Mouse (Mus musculus) limb, embryonic 12.5 days (tissue): Measurements from ENCODE around the gene Lpin1. TPM values are rescaled to one million over a fixed set of nuclear protein-coding genes. Genes with fewer than 3 reads are reported as not detected.

Experiments used
- ATAC-seq: fragments of 200-750 bp; cut with Nextera tagmentation; 2 replicates; pipeline ENCODE4 v1.8.0; 2017; ENCODE audit warnings: low read depth, moderate TSS enrichment; ENCODE audit not compliant: insufficient number of reproducible peaks, insufficient read depth, low FRiP score, low TSS enrichment
- H3K27ac ChIP-seq: fragments of 300-500 bp; sonication (generic); 2 replicates; pipeline ENCODE4 v1.5.1; 2016; ENCODE audit warnings: mild to moderate bottlenecking, moderate library complexity
- H3K27me3 ChIP-seq: fragments of 300-500 bp; sonication (generic); 2 replicates; pipeline ENCODE4 v1.6.1; 2016; ENCODE audit warnings: mild to moderate bottlenecking, moderate library complexity
- H3K36me3 ChIP-seq: fragments of 300-500 bp; sonication (generic); 2 replicates; pipeline ENCODE4 v1.6.1; 2016; ENCODE audit warnings: mild to moderate bottlenecking, moderate library complexity
- H3K4me1 ChIP-seq: fragments of 300-500 bp; sonication (generic); replicated peaks from 2 replicates; pipeline ENCODE4 v1.6.1; 2016
- H3K4me2 ChIP-seq: fragments of 300-500 bp; sonication (generic); 2 replicates; pipeline ENCODE4 v1.6.1; 2016; ENCODE audit warnings: mild to moderate bottlenecking, moderate library complexity
- H3K4me3 ChIP-seq: fragments of 300-500 bp; sonication (generic); replicated peaks from 2 replicates; pipeline ENCODE4 v1.5.1; 2016; ENCODE audit warnings: mild to moderate bottlenecking
- H3K9ac ChIP-seq: fragments of 300-500 bp; sonication (generic); replicated peaks from 2 replicates; pipeline ENCODE4 v1.6.1; 2016; ENCODE audit warnings: mild to moderate bottlenecking, moderate library complexity
- H3K9me3 ChIP-seq: fragments of 300-500 bp; sonication (generic); 2 replicates; pipeline ENCODE4 v1.6.1; 2016; ENCODE audit warnings: mild to moderate bottlenecking, moderate library complexity
- WGBS: fragments of 180-500 bp; shearing (Covaris S2); methylation state at CpG from one replicate; pipeline ENCODE4 v1.1.7; 2016; 5-methylcytosine and 5-hydroxymethylcytosine counted together
- polyA plus RNA-seq: library from polyadenylated mRNA; unstranded; fragments of >200 nt; fragmentation: Nextera tagmentation; extraction: Ambion mirVana; gene quantifications from 2 replicates; pipeline ENCODE4 v1.2.1, GENCODE M21; 2016

Lpin1 gene
- polyA plus RNA-seq: 6.5 and 6.7 TPM in 2 replicates

DNA sequence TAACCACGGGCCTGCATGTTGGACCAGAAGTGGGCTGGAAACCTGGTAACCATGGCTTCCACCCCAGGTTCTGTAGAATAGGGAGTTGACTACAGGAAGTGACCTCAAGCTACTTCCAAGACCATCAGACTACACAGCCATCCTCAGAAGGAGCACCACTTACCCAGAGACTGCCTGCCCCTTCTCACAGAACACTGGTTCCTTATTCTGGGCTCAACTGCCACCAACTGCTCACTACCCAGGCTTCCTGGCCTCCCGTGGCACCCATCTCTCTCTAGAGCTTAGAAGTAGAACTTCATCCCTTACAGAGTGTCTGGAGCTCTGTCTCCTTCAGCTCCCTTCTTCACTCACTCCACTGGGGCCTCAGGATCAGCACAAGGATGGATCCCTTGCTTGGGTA, at the start of gene Lpin1:
TSS of gene Lpin1 (minus strand) at position 31 of the 400 bp plus-strand sequence.
- 80% methylated on average over 2 of the region's 2 CpGs for WGBS
- Histone ChIP-seq H3K27ac (no peak within 1 kb of the TSS), H3K4me1 (no peaks in the 10 kb centered on the region), H3K9me3 (0 out of 2 replicates have a peak, but pooled peaks cover 6% of the 10 kb centered on the region), H3K4me3 (no peak within 1 kb of the TSS), H3K4me2 (no peak within 1 kb of the TSS), H3K36me3 (no peaks in the 10 kb centered on the region), H3K9ac (no peak within 1 kb of the TSS), H3K27me3 (no peaks in the 10 kb centered on the region)
- ATAC-seq: no peak

DNA sequence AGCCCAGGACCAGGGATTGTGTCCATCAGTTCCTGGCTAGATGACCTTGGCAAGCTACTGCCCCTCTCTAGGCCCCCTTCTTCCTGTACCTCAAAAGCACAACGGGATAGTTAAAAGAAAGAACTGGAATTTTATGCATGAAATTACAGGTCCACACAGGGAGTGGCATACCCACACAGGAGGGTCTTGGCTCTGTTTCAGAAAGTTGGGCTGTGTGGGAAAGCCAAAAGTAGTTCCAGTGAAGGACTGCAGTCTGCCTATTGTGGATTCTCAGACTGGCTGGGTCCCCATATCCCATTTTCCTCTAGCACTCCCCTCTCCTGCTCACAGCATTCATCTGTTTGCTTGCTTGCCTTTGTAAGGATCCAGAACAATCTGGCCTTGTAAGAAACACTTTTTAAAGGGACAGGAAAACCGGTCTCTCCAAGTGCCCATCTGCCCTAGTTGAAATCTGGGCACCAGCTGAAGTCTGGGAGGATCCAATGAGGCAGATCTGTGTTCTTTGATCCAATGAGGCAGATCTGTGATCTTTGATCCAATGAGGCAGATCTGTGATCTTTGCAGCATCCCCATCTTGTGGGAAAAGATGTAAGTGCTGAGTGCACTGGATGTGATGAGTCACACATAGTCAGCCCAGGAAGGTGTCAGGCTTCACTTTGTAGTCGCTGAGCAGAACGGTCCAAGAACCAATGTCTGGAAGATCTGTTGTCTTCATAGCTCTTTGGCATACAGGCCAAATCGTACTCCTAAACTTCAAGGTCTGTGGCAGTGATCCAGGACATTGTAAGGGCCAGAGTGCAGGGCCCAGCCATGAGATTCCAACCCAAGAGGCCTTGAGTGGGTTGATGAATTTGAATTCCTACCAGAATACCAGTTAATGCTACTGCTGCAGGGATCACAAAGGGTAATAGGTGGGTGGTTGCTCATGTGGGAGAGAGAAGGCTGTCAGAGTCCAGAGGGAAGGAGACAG, 46.4 kb upstream of the Lpin1 start:
- no peak for ATAC-seq
- peaks cover 4% of the 10 kb centered on the region for H3K4me1 ChIP-seq
- 75% methylated on average over 5 of the region's 5 CpGs for WGBS

DNA sequence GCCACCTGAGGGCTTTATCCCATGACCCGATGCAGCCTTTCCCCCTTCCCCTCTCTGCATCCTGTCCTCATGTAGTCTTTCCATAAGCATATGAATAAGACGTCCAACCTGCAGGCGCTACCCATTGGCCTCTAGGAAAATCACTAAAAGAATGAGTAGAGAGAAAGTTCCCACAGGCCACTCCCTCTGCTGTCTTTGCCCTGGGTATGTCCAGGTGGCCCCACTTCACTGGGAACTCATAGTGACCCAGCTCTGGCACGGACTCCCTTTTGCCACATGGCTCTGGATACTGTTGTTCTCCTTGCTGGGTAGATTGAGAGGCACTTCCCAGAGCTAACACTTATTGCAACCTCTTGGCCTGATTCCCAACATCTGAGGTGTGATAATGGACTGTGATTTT, 44.8 kb upstream of the Lpin1 start:
- H3K27ac ChIP-seq: no peak overlapping the region
- WGBS: 79% methylated on average over 4 of the region's 4 CpGs
- no peak for ATAC-seq
- H3K27me3 ChIP-seq: peaks cover 58% of the 10 kb centered on the region
- peaks cover 4% of the 10 kb centered on the region for H3K4me1 ChIP-seq
- no peaks in the 10 kb centered on the region for H3K36me3 ChIP-seq
- H3K4me2 ChIP-seq: no peak overlapping the region
- H3K4me3 ChIP-seq: no peak overlapping the region
- no peak overlapping the region for H3K9ac ChIP-seq
- H3K9me3 ChIP-seq: no peaks in the 10 kb centered on the region

More for the DNA sequence above, 46.4 kb upstream of the Lpin1 start:
- H3K9me3 ChIP-seq: no peaks in the 10 kb centered on the region
- no peak overlapping the region for H3K27ac ChIP-seq
- peaks cover 50% of the 10 kb centered on the region for H3K27me3 ChIP-seq
- no peak overlapping the region for H3K4me2 ChIP-seq
- H3K9ac ChIP-seq: no peak overlapping the region
- H3K36me3 ChIP-seq: no peaks in the 10 kb centered on the region
- H3K4me3 ChIP-seq: no peak overlapping the region

DNA sequence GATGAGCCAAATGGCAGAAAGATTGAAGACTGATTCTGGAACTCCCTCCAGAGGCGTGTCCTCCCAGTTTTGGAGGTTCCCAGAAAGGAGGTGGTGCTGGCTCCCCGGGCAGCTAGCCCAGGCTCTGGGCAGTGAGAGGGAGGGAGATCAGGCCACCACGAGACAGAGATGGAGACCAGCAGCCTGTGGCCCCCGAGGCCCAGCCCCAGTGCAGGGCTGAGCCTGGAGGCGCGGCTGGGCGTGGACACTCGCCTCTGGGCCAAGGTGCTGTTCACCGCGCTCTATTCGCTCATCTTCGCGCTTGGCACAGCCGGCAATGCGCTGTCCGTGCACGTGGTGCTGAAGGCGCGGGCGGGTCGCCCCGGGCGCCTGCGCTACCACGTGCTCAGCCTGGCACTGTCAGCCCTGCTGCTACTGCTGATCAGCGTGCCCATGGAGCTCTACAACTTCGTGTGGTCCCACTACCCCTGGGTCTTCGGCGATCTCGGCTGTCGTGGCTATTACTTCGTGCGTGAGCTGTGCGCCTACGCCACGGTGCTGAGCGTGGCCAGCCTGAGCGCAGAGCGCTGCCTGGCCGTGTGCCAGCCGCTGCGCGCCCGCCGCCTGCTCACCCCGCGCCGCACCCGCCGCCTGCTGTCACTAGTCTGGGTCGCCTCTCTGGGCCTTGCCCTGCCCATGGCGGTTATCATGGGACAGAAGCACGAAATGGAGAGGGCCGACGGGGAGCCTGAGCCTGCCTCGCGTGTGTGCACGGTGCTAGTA, 42.7 kb upstream of the Lpin1 start, which contains the start of gene Ntsr2:
TSS of gene Ntsr2 (plus strand) at position 51 of the 762 bp plus-strand sequence.
- H3K9me3 ChIP-seq: no peaks in the 10 kb centered on the region
- ATAC-seq: peak; percentile 49; the same call in 1 of the 2 replicates
- WGBS: 5% methylated on average over 57 of the region's 58 CpGs

DNA sequence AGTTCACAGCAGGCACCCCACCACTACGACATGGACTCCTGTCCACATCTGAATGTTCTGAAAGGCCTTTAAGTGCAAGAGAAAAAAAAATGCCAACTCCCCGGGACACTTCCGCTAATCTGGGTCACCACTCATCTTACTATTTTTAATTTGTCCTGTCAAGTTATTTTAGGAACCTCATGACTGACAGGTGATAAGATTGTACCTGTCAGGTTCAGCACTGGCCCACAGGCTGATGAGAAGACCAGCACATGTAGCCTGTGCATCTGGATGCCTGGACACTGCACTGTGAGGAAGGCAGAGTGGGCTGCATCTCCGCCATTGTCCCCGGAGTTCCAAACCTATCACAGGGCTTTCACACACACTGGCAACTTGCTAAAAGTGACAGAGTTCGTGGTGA, 39.1 kb upstream of the Lpin1 start:
- Histone ChIP-seq H3K9ac (no peak overlapping the region), H3K27me3 (peaks cover 34% of the 10 kb centered on the region), H3K4me1 (peaks cover 4% of the 10 kb centered on the region), H3K4me2 (no peak overlapping the region), H3K27ac (no peak overlapping the region), H3K36me3 (no peaks in the 10 kb centered on the region), H3K4me3 (no peak overlapping the region), H3K9me3 (no peaks in the 10 kb centered on the region)
- WGBS: 81% methylated on average over 6 of the region's 6 CpGs
- ATAC-seq: no peak

More for the DNA sequence above, 42.7 kb upstream of the Lpin1 start, which contains the start of gene Ntsr2:
- Histone ChIP-seq H3K4me1 (peaks cover 4% of the 10 kb centered on the region), H3K36me3 (no peaks in the 10 kb centered on the region), H3K4me2 (peak within 1 kb of the TSS; percentile 58), H3K4me3 (peak within 1 kb of the TSS; percentile 30), H3K9ac (no peak within 1 kb of the TSS), H3K27me3 (peaks cover 56% of the 10 kb centered on the region), H3K27ac (no peak within 1 kb of the TSS)

DNA sequence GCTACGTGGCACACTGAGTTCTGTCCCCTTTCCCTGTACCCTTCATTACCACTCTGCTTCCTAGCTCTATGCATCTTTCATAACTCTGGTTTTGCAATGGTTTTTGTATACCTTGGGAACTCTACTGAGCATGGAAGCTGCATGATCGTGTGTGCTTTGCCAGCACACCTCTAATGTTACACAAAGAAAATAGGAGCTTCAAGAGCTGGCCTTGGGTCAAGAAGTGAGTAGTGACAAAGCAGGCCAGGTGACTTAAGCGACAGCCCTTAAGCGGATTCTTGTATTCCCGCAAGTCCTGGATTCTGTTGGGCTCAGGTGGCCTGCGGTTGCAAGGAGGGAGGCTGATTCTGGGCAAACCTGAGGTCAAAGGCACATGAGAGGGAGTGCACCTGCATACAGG, 37.5 kb upstream of the Lpin1 start:
- no peak overlapping the region for H3K4me3 ChIP-seq
- no peak overlapping the region for H3K4me2 ChIP-seq
- H3K9ac ChIP-seq: no peak overlapping the region
- no peaks in the 10 kb centered on the region for H3K9me3 ChIP-seq
- H3K4me1 ChIP-seq: peaks cover 3% of the 10 kb centered on the region; the same call in 1 of the 2 replicates
- no peak for ATAC-seq
- H3K27ac ChIP-seq: no peak overlapping the region
- WGBS: 90% methylated on average over 6 of the region's 6 CpGs
- H3K36me3 ChIP-seq: no peaks in the 10 kb centered on the region
- peaks cover 19% of the 10 kb centered on the region for H3K27me3 ChIP-seq

DNA sequence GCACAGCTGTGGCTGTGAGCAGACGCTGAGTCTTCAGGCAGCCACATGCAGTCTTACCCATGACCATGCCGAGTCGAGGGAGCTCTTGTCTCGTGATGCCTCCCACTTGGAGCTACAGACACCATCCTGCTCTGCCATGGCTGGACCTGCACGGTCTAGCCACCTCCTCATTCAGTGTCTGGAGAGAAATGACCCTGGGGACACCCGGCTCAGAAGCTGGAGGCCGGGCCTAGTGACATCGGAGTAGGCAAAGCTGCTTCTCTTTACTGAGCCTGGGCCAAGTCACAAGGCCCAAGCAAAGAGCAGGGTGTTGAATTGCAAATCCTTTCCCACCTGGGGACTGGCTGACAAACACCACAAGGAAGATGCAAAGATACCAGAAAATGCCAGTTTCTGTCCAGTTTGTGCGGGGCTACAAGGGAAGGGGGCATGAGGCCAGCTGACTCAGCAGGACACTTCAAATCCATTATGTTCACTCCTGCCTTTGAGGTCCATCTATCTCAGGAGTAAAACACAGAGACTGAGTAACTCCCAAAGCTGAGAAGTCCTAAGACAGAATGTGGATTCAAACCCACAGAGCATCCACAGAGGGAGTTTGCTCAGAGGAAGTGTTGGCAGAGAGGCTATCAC, 36.1 kb upstream of the Lpin1 start:
- WGBS: 50% methylated on average over 9 of the region's 9 CpGs
- Histone ChIP-seq H3K27me3 (peaks cover 5% of the 10 kb centered on the region; the same call in 1 of the 2 replicates), H3K36me3 (no peaks in the 10 kb centered on the region), H3K27ac (no peak overlapping the region), H3K4me3 (no peak overlapping the region), H3K4me1 (peaks cover 3% of the 10 kb centered on the region; the same call in 1 of the 2 replicates), H3K4me2 (no peak overlapping the region), H3K9me3 (no peaks in the 10 kb centered on the region), H3K9ac (no peak overlapping the region)
- no peak for ATAC-seq

DNA sequence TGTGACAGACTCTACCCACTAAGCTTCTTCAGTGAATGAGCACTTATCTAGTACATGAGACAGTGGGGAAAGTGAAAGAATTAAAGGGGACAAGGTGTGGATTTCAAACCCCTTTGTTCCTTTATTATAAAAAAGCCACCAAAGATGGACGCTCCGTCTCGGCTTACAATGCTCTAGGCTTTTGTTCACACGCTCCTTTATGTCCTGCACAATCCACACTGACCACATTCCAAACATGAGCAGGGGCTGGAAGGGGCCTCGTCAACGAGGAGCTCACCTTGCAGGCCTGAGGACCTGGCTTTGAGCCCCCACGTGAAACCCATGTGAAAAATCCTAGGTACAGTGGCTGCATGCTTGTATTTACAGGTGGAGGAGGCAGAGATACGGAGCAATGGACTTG, 33.9 kb upstream of the Lpin1 start:
- no peak overlapping the region for H3K27ac ChIP-seq
- H3K27me3 ChIP-seq: no peaks in the 10 kb centered on the region
- peaks cover 3% of the 10 kb centered on the region; the same call in 1 of the 2 replicates for H3K4me1 ChIP-seq
- no peak overlapping the region for H3K4me2 ChIP-seq
- no peak overlapping the region for H3K9ac ChIP-seq
- no peak for ATAC-seq
- H3K36me3 ChIP-seq: no peaks in the 10 kb centered on the region
- 71% methylated on average over 8 of the region's 8 CpGs for WGBS
- H3K9me3 ChIP-seq: no peaks in the 10 kb centered on the region
- H3K4me3 ChIP-seq: no peak overlapping the region

DNA sequence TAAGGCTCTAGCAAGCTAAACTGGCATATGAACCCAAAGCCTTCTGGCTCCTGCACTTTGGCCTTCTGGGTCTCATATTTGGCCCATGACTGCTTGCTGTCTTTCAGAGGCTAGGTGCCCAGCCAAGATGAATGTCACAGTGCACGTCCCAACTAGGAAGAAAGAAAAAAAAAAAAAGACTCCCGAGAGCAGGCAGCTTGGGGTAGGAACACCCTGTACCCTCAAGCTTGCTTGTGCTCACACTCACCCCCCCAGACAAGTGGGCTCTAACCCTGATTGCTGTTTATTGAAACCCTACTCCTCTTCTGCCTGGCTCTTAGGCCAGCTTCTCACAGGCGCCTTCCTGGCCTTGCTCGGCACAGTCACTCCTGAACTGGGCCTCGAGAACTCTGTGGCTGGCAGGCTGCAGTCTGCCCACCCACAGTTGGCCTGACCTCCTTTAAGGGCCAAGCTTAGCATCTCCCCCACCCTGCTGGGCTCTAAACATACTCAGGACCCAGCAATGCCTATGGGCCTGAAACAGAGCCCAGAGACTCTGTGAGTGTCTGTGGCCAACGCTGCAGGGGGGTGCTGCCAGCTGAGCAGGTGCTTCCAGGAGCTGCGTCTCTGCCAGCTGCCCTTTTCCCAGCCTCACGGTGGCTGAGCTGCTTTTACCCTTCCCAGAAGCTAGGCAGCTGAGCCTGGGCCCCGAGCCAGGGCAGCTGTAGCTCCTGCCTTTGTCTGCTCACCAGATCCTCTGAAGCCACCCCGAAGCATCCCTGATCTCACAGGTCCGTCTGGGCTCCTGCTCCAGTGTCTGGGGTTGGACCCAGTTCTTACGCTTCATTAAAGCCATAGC, 33.0 kb upstream of the Lpin1 start:
- Histone ChIP-seq H3K27ac (no peak overlapping the region), H3K27me3 (no peaks in the 10 kb centered on the region), H3K36me3 (no peaks in the 10 kb centered on the region), H3K4me1 (peaks cover 3% of the 10 kb centered on the region; the same call in 1 of the 2 replicates), H3K4me3 (no peak overlapping the region), H3K4me2 (no peak overlapping the region), H3K9ac (0 out of 2 replicates have a peak overlapping the region, but pooled peaks have one; percentile 4), H3K9me3 (no peaks in the 10 kb centered on the region)
- no peak for ATAC-seq
- WGBS: 62% methylated on average over 12 of the region's 12 CpGs

DNA sequence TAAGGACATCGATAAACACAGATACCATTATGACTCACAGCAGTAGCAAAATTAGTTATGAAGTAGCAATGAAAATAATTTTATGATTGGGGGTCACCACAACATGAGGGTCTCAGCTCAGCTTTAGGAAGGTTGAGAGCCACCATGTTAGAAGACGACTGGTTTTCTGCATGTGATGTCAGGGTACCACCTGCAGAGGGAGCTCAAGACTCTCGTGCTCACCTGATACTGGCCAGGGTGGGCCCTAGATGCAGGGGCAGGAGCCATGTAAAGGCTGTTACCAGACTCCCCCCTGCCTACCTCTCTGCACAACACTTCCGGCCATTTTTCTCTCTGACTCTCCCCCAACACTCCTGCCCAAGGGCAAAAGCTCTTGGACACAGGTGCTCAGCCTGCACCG, 31.2 kb upstream of the Lpin1 start:
- Histone ChIP-seq H3K4me3 (no peak overlapping the region), H3K9ac (no peak overlapping the region), H3K27ac (no peak overlapping the region), H3K36me3 (no peaks in the 10 kb centered on the region), H3K4me1 (peaks cover 3% of the 10 kb centered on the region; the same call in 1 of the 2 replicates), H3K4me2 (no peak overlapping the region), H3K27me3 (no peaks in the 10 kb centered on the region), H3K9me3 (no peaks in the 10 kb centered on the region)
- 60% methylated on average over 5 of the region's 5 CpGs for WGBS
- ATAC-seq: no peak
